Mouse (Mus musculus) intestine, postnatal 0 days (tissue): ENCODE measurements at regions not wholly inside any gene's neighbourhood (a gene's known extent, or its start where the extent isn't known, plus 50 kb on each side); places are given as distances from the start of the nearest gene placed in this dataset.

ENCODE experiments used
- ATAC-seq: fragments of 200-750 bp; cut with Nextera tagmentation; 2 replicates; pipeline ENCODE4 v1.8.0; 2017; ENCODE audit warnings: mild to moderate bottlenecking, moderate TSS enrichment, moderate library complexity
- H3K27ac ChIP-seq: fragments of 300-500 bp; sonication (generic); 2 replicates; pipeline ENCODE4 v1.5.1; 2014; ENCODE audit warnings: mild to moderate bottlenecking, low read depth, low read length, moderate library complexity
- H3K27me3 ChIP-seq: fragments of 300-500 bp; sonication (generic); replicated peaks from 2 replicates; pipeline ENCODE4 v1.6.1; 2014; ENCODE audit warnings: low read length, mixed read lengths; ENCODE audit not compliant: control insufficient read depth, insufficient read depth
- H3K36me3 ChIP-seq: fragments of 300-500 bp; sonication (generic); 2 replicates; pipeline ENCODE4 v1.6.1; 2014; ENCODE audit warnings: mild to moderate bottlenecking, moderate library complexity; ENCODE audit not compliant: control insufficient read depth, insufficient read depth
- H3K4me1 ChIP-seq: fragments of 300-500 bp; sonication (generic); replicated peaks from 2 replicates; pipeline ENCODE4 v1.6.1; 2014; ENCODE audit warnings: antibody characterized with exemption, low read length, mixed read lengths; ENCODE audit not compliant: control insufficient read depth, insufficient read depth
- H3K4me2 ChIP-seq: fragments of 300-500 bp; sonication (generic); replicated peaks from 2 replicates; pipeline ENCODE4 v1.6.1; 2014; ENCODE audit warnings: low read depth, mild to moderate bottlenecking, moderate library complexity
- H3K4me3 ChIP-seq: fragments of 300-500 bp; sonication (generic); 2 replicates; pipeline ENCODE4 v1.5.1; 2014; ENCODE audit warnings: low read depth, low read length
- H3K9ac ChIP-seq: fragments of 300-500 bp; sonication (generic); 2 replicates; pipeline ENCODE4 v1.6.1; 2014; ENCODE audit warnings: mild to moderate bottlenecking, low read depth, low read length
- H3K9me3 ChIP-seq: fragments of 300-500 bp; sonication (generic); 2 replicates; pipeline ENCODE4 v1.6.1; 2016; ENCODE audit warnings: mixed run types; ENCODE audit not compliant: control insufficient read depth
- CTCF ChIP-seq: sonication (generic); IDR thresholded peaks from 2 replicates; pipeline ENCODE4 v1.5.1; 2016; ENCODE audit warnings: low read depth, mild to moderate bottlenecking, control low read depth, antibody characterized with exemption, moderate library complexity
- WGBS: fragments of 180-500 bp; shearing (Covaris S2); extraction: QIAGEN DNeasy Blood & Tissue Kit; methylation state at CpG from one replicate; pipeline ENCODE4 v1.1.7; 2014; 5-methylcytosine and 5-hydroxymethylcytosine counted together

GRCm38 (mm10) chr8:26300246-26300645 lies 180.9 kb downstream of the Gm45692 start:
- WGBS = 21% methylated on average over 6 of the region's 6 CpGs
- no peak overlapping the region for H3K4me3 ChIP-seq
- no peak overlapping the region for H3K9ac ChIP-seq
- no peaks in the 10 kb centered on the region for H3K9me3 ChIP-seq
- H3K36me3 ChIP-seq = no peaks in the 10 kb centered on the region
- no peak overlapping the region for H3K27ac ChIP-seq
- no peaks in the 10 kb centered on the region for H3K4me1 ChIP-seq
- no peak for TF ChIP-seq CTCF
- H3K4me2 ChIP-seq = no peak overlapping the region
- no peak for ATAC-seq
- H3K27me3 ChIP-seq = no peaks in the 10 kb centered on the region; the same call in 1 of the 2 replicates

GRCm38 (mm10) chr8:26301961-26302360 lies 182.6 kb downstream of the Gm45692 start:
- WGBS = 78% methylated on average over 4 of the region's 4 CpGs
- ATAC-seq = no peak

DNA sequence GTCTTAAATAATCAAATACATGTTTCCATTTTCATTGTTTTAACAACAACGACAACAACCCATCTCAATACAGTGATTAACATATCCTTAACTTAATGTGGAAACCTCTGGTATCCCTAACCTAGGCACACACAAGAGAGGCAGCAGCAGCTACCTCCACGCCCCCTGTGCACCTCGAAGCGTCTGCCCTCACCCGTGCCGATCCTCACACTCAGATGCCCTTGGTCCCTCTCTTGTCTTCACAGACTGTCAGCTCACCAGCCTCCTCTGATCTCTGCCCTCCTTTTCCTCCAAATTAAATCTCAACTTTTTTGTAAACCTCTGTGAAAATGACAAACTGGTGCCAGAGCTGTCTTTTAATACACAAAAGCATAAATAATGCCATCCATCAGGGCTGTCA lies 185.2 kb downstream of the Gm45692 start:
- no peaks in the 10 kb centered on the region for H3K36me3 ChIP-seq
- TF ChIP-seq CTCF = no peak
- no peak overlapping the region for H3K4me3 ChIP-seq
- H3K4me2 ChIP-seq = no peak overlapping the region
- no peak overlapping the region for H3K9ac ChIP-seq
- 80% methylated on average over 6 of the region's 6 CpGs for WGBS
- H3K4me1 ChIP-seq = no peaks in the 10 kb centered on the region
- no peaks in the 10 kb centered on the region for H3K9me3 ChIP-seq
- no peak overlapping the region for H3K27ac ChIP-seq
- H3K27me3 ChIP-seq = no peaks in the 10 kb centered on the region; the same call in 1 of the 2 replicates
- ATAC-seq = no peak

More at GRCm38 (mm10) chr8:26301961-26302360, 182.6 kb downstream of the Gm45692 start:
- TF ChIP-seq CTCF = no peak
- Histone ChIP-seq H3K4me3 (no peak overlapping the region), H3K27ac (no peak overlapping the region), H3K36me3 (no peaks in the 10 kb centered on the region), H3K4me2 (no peak overlapping the region), H3K4me1 (no peaks in the 10 kb centered on the region), H3K9ac (no peak overlapping the region), H3K27me3 (no peaks in the 10 kb centered on the region; the same call in 1 of the 2 replicates), H3K9me3 (no peaks in the 10 kb centered on the region)

DNA sequence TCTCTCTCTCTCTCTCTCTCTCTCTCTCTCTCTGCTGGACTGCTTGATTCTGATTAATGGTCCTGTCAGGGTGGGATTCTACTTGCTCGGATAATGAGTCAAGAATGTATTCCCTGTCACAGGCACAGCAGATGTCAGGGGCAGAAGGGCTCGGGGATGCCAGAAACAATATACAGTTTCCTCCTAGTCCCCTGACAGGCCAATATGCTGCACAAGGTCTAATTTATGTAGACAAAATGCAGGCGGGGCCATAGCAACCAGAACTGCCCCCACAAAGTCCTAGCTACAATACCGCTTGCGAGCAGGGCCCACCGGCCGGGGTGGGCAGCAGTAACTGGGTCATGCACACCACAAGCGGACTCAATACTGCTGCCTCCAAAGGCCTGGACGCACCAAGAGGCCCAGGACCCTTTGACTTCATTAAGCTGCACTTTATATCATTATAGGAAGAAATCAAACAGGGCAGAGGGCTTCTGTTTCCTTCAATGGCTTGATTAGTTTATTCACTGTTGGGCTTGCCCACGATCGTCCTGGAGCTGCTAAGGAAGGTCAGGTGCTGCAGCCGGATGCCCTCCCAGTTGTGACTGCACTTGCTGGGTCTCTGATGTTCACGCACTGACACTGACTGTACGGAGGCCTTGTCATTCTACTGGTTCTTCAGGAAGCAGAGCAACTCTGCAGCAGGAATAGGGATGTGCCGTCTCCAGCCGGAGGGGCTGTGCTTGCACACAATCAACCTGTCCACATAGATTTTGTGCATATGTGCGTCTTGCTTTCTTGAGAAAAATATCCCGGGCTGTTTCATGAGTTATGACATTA lies 185.9 kb downstream of the Gm45692 start:
- Histone ChIP-seq H3K4me3 (no peak overlapping the region), H3K27ac (no peak overlapping the region), H3K4me1 (no peaks in the 10 kb centered on the region), H3K9me3 (no peaks in the 10 kb centered on the region), H3K4me2 (no peak overlapping the region), H3K36me3 (no peaks in the 10 kb centered on the region), H3K27me3 (no peaks in the 10 kb centered on the region; the same call in 1 of the 2 replicates), H3K9ac (no peak overlapping the region)
- WGBS = 68% methylated on average over 18 of the region's 18 CpGs
- TF ChIP-seq CTCF = no peak
- no peak for ATAC-seq

GRCm38 (mm10) chr8:26308121-26308641 lies 188.8 kb downstream of the Gm45692 start:
- WGBS = 23% methylated on average over 15 of the region's 15 CpGs

GRCm38 (mm10) chr8:26309764-26310163 lies 190.4 kb downstream of the Gm45692 start:
- H3K9ac ChIP-seq = no peak overlapping the region
- ATAC-seq = peak; percentile 73
- H3K36me3 ChIP-seq = no peaks in the 10 kb centered on the region
- 49% methylated on average over 6 of the region's 6 CpGs for WGBS
- no peak overlapping the region for H3K27ac ChIP-seq
- H3K4me2 ChIP-seq = no peak overlapping the region
- no peak for TF ChIP-seq CTCF
- H3K27me3 ChIP-seq = no peaks in the 10 kb centered on the region; the same call in 1 of the 2 replicates
- H3K4me3 ChIP-seq = no peak overlapping the region
- no peaks in the 10 kb centered on the region for H3K4me1 ChIP-seq
- no peaks in the 10 kb centered on the region for H3K9me3 ChIP-seq

More at GRCm38 (mm10) chr8:26308121-26308641, 188.8 kb downstream of the Gm45692 start:
- Histone ChIP-seq H3K36me3 (no peaks in the 10 kb centered on the region), H3K4me2 (no peak overlapping the region), H3K9me3 (no peaks in the 10 kb centered on the region), H3K27me3 (no peaks in the 10 kb centered on the region; the same call in 1 of the 2 replicates), H3K4me1 (no peaks in the 10 kb centered on the region), H3K9ac (no peak overlapping the region), H3K4me3 (no peak overlapping the region), H3K27ac (no peak overlapping the region)
- TF ChIP-seq CTCF = no peak
- no peak for ATAC-seq
